Mouse (Mus musculus) lung, postnatal 0 days (tissue): ENCODE results near the gene Hcrt. TPM values are rescaled to one million over a fixed set of nuclear protein-coding genes. Genes with fewer than 3 reads are reported as not detected.

Experiments used
- ATAC-seq: fragments of 200-750 bp; cut with Nextera tagmentation; 2 replicates; pipeline ENCODE4 v1.8.0; 2017; ENCODE audit warnings: moderate library complexity
- DNase-seq: peaks from one replicate; pipeline ENCODE4 v3.0.0-alpha.2; 2016; ENCODE audit warnings: low spot score
- H3K27ac ChIP-seq: fragments of 300-500 bp; sonication (generic); 2 replicates; pipeline ENCODE4 v1.5.1; 2014; ENCODE audit warnings: antibody characterized with exemption, mild to moderate bottlenecking, low read length, mixed read lengths
- H3K27me3 ChIP-seq: fragments of 300-500 bp; sonication (generic); replicated peaks from 2 replicates; pipeline ENCODE4 v1.6.1; 2014; ENCODE audit warnings: low read length, mixed read lengths; ENCODE audit not compliant: insufficient read depth
- H3K36me3 ChIP-seq: fragments of 300-500 bp; sonication (generic); 2 replicates; pipeline ENCODE4 v1.6.1; 2014; ENCODE audit warnings: low read length, mixed read lengths; ENCODE audit not compliant: insufficient read depth
- H3K4me1 ChIP-seq: fragments of 300-500 bp; sonication (generic); 2 replicates; pipeline ENCODE4 v1.6.1; 2014; ENCODE audit warnings: antibody characterized with exemption, low read depth, low read length, mixed read lengths; ENCODE audit not compliant: insufficient read depth
- H3K4me2 ChIP-seq: fragments of 300-500 bp; sonication (generic); replicated peaks from 2 replicates; pipeline ENCODE4 v1.6.1; 2014; ENCODE audit warnings: low read depth, mild to moderate bottlenecking, low read length, moderate library complexity, mixed read lengths
- H3K4me3 ChIP-seq: fragments of 300-500 bp; sonication (generic); 2 replicates; pipeline ENCODE4 v1.5.1; 2014; ENCODE audit warnings: low read depth, low read length
- H3K9ac ChIP-seq: fragments of 300-500 bp; sonication (generic); replicated peaks from 2 replicates; pipeline ENCODE4 v1.6.1; 2014; ENCODE audit warnings: low read depth, mild to moderate bottlenecking
- H3K9me3 ChIP-seq: fragments of 300-500 bp; sonication (generic); 2 replicates; pipeline ENCODE4 v1.6.1; 2016; ENCODE audit warnings: low read length, mixed read lengths
- CTCF ChIP-seq: IDR thresholded peaks from 2 replicates; pipeline ENCODE4 v1.5.1; 2016; ENCODE audit warnings: antibody characterized with exemption, mild to moderate bottlenecking
- EP300 ChIP-seq: IDR thresholded peaks from 2 replicates; pipeline ENCODE4 v1.6.1; 2016; ENCODE audit warnings: antibody characterized with exemption, mild to moderate bottlenecking, control low read depth
- WGBS: fragments of 180-500 bp; shearing (Covaris S2); extraction: QIAGEN DNeasy Blood & Tissue Kit; methylation state at CpG from one replicate; pipeline ENCODE4 v1.1.7; 2014; 5-methylcytosine and 5-hydroxymethylcytosine counted together
- polyA plus RNA-seq: library from polyadenylated mRNA; unstranded; fragments of >200 nt; fragmentation: Nextera tagmentation; extraction: Ambion mirVana; gene quantifications from 2 replicates; pipeline ENCODE4 v1.2.1, GENCODE M21; 2015

Hcrt gene
- polyA plus RNA-seq, 1 experiment from 2014 or later: not detected

GRCm38 (mm10) chr11:100752294-100752693 lies 10.4 kb downstream of the Hcrt start:
- 0 out of 2 replicates have a peak, but pooled peaks cover 3% of the 10 kb centered on the region for H3K27me3 ChIP-seq
- TF ChIP-seq CTCF (no peak), EP300 (no peak)
- no peak for DNase-seq
- H3K36me3 ChIP-seq: no peaks in the 10 kb centered on the region
- no peak overlapping the region for H3K27ac ChIP-seq
- H3K9ac ChIP-seq: no peak overlapping the region
- no peaks in the 10 kb centered on the region for H3K9me3 ChIP-seq
- no peak for ATAC-seq
- H3K4me3 ChIP-seq: no peak overlapping the region
- H3K4me1 ChIP-seq: no peaks in the 10 kb centered on the region
- WGBS: 25% methylated on average over 10 of the region's 10 CpGs
- H3K4me2 ChIP-seq: no peak overlapping the region

- no peak for TF ChIP-seq CTCF
- no peak for TF ChIP-seq EP300
- H3K27me3 ChIP-seq: 0 out of 2 replicates have a peak, but pooled peaks cover 3% of the 10 kb centered on the region
- no peaks in the 10 kb centered on the region for H3K36me3 ChIP-seq
- no peaks in the 10 kb centered on the region for H3K4me1 ChIP-seq
- no peak overlapping the region for H3K27ac ChIP-seq
- no peak for DNase-seq
- H3K4me3 ChIP-seq: no peak overlapping the region
- no peak overlapping the region for H3K4me2 ChIP-seq
- no peak for ATAC-seq
- H3K9me3 ChIP-seq: no peaks in the 10 kb centered on the region
- H3K9ac ChIP-seq: no peak overlapping the region
- 85% methylated on average over 16 of the region's 16 CpGs for WGBS
Measured at GRCm38 (mm10) chr11:100750127-100750526, 12.6 kb downstream of the Hcrt start.

GRCm38 (mm10) chr11:100749469-100749868 lies 13.3 kb downstream of the Hcrt start:
- TF ChIP-seq EP300 (no peak), CTCF (no peak)
- Histone ChIP-seq H3K9me3 (no peaks in the 10 kb centered on the region), H3K4me3 (no peak overlapping the region), H3K4me2 (no peak overlapping the region), H3K27ac (no peak overlapping the region), H3K9ac (no peak overlapping the region), H3K36me3 (no peaks in the 10 kb centered on the region), H3K4me1 (no peaks in the 10 kb centered on the region), H3K27me3 (0 out of 2 replicates have a peak, but pooled peaks cover 3% of the 10 kb centered on the region)
- 32% methylated on average over 25 of the region's 25 CpGs for WGBS
- DNase-seq: no peak
- ATAC-seq: no peak

GRCm38 (mm10) chr11:100748620-100749019 lies 14.1 kb downstream of the Hcrt start:
- WGBS: 73% methylated on average over 4 of the region's 4 CpGs
- Histone ChIP-seq H3K4me2 (no peak overlapping the region), H3K27me3 (0 out of 2 replicates have a peak, but pooled peaks cover 3% of the 10 kb centered on the region), H3K36me3 (no peaks in the 10 kb centered on the region), H3K4me1 (no peaks in the 10 kb centered on the region), H3K9ac (no peak overlapping the region), H3K9me3 (no peaks in the 10 kb centered on the region), H3K27ac (no peak overlapping the region), H3K4me3 (no peak overlapping the region)
- DNase-seq: no peak
- TF ChIP-seq CTCF (no peak), EP300 (no peak)
- no peak for ATAC-seq

- no peak overlapping the region for H3K4me3 ChIP-seq
- no peak overlapping the region for H3K4me2 ChIP-seq
- H3K27ac ChIP-seq: no peak overlapping the region
- TF ChIP-seq CTCF (no peak), EP300 (no peak)
- no peak overlapping the region for H3K9ac ChIP-seq
- WGBS: 65% methylated on average over 5 of the region's 5 CpGs
- 0 out of 2 replicates have a peak, but pooled peaks cover 3% of the 10 kb centered on the region for H3K27me3 ChIP-seq
- DNase-seq (no peak), ATAC-seq (no peak)
- H3K36me3 ChIP-seq: no peaks in the 10 kb centered on the region
- H3K9me3 ChIP-seq: no peaks in the 10 kb centered on the region
- H3K4me1 ChIP-seq: no peaks in the 10 kb centered on the region
Measured at GRCm38 (mm10) chr11:100747114-100747513, 15.6 kb downstream of the Hcrt start.

GRCm38 (mm10) chr11:100746546-100746945 lies 16.2 kb downstream of the Hcrt start:
- H3K4me1 ChIP-seq: no peaks in the 10 kb centered on the region
- no peaks in the 10 kb centered on the region for H3K36me3 ChIP-seq
- DNase-seq (no peak), ATAC-seq (no peak)
- H3K27ac ChIP-seq: no peak overlapping the region
- H3K4me3 ChIP-seq: no peak overlapping the region
- no peak overlapping the region for H3K4me2 ChIP-seq
- H3K9ac ChIP-seq: no peak overlapping the region
- H3K9me3 ChIP-seq: no peaks in the 10 kb centered on the region
- WGBS: 69% methylated on average over 10 of the region's 10 CpGs
- TF ChIP-seq EP300 (no peak), CTCF (no peak)
- 0 out of 2 replicates have a peak, but pooled peaks cover 3% of the 10 kb centered on the region for H3K27me3 ChIP-seq

- Histone ChIP-seq H3K9ac (no peak overlapping the region), H3K9me3 (no peaks in the 10 kb centered on the region), H3K36me3 (no peaks in the 10 kb centered on the region), H3K4me1 (no peaks in the 10 kb centered on the region), H3K27me3 (0 out of 2 replicates have a peak, but pooled peaks cover 3% of the 10 kb centered on the region), H3K27ac (no peak overlapping the region), H3K4me2 (no peak overlapping the region), H3K4me3 (no peak overlapping the region)
- WGBS: 10% methylated on average over 6 of the region's 6 CpGs
- ATAC-seq: peak; percentile 55
- DNase-seq: peak; percentile 66
- peak; percentile 78 for TF ChIP-seq CTCF
- TF ChIP-seq EP300: no peak
Measured at GRCm38 (mm10) chr11:100745085-100745484, 17.6 kb downstream of the Hcrt start.
